Mouse (Mus musculus) heart, postnatal 0 days (tissue): ENCODE results near the gene Fam92b. TPM values are rescaled to one million over a fixed set of nuclear protein-coding genes. Genes with fewer than 3 reads are reported as not detected.
A peak's percentile ranks its signal among the peaks of the same experiment; 100 is the strongest.

Source experiments
- ATAC-seq: fragments of 200-750 bp; cut with Nextera tagmentation; 2 replicates; pipeline ENCODE4 v1.8.0; 2017; ENCODE audit warnings: low read depth, moderate number of reproducible peaks, moderate library complexity; ENCODE audit not compliant: insufficient read depth
- DNase-seq: peaks from one replicate; pipeline ENCODE4 v3.0.0-alpha.2; 2016; ENCODE audit warnings: low spot score
- H3K27ac ChIP-seq: fragments of 300-500 bp; sonication (generic); 2 replicates; pipeline ENCODE4 v1.5.1; 2014; ENCODE audit warnings: low read depth, mild to moderate bottlenecking
- H3K27me3 ChIP-seq: fragments of 300-500 bp; sonication (generic); 2 replicates; pipeline ENCODE4 v1.6.1; 2014; ENCODE audit warnings: low read length, mixed read lengths; ENCODE audit not compliant: control insufficient read depth, insufficient read depth
- H3K36me3 ChIP-seq: fragments of 300-500 bp; sonication (generic); replicated peaks from 2 replicates; pipeline ENCODE4 v1.6.1; 2014; ENCODE audit warnings: low read length, mixed read lengths; ENCODE audit not compliant: control insufficient read depth, insufficient read depth
- H3K4me1 ChIP-seq: fragments of 300-500 bp; sonication (generic); 2 replicates; pipeline ENCODE4 v1.6.1; 2014; ENCODE audit warnings: antibody characterized with exemption; ENCODE audit not compliant: control insufficient read depth, insufficient read depth
- H3K4me2 ChIP-seq: fragments of 300-500 bp; sonication (generic); 2 replicates; pipeline ENCODE4 v1.6.1; 2014; ENCODE audit warnings: low read depth, mild to moderate bottlenecking, low read length, moderate library complexity
- H3K4me3 ChIP-seq: fragments of 300-500 bp; sonication (generic); 2 replicates; pipeline ENCODE4 v1.5.1; 2014; ENCODE audit warnings: low read depth, low read length
- H3K9ac ChIP-seq: fragments of 300-500 bp; sonication (generic); replicated peaks from 2 replicates; pipeline ENCODE4 v1.6.1; 2014; ENCODE audit warnings: low read depth, low read length, mixed read lengths
- H3K9me3 ChIP-seq: fragments of 300-500 bp; sonication (generic); replicated peaks from 2 replicates; pipeline ENCODE4 v1.6.1; 2016; ENCODE audit warnings: low read length; ENCODE audit not compliant: control insufficient read depth
- CTCF ChIP-seq: IDR thresholded peaks from 2 replicates; pipeline ENCODE4 v1.5.1; 2016; ENCODE audit warnings: antibody characterized with exemption, control low read depth, low read depth
- EP300 ChIP-seq: IDR thresholded peaks from 2 replicates; pipeline ENCODE4 v1.6.1; 2016; ENCODE audit warnings: antibody characterized with exemption, low read depth
- WGBS: fragments of 180-500 bp; shearing (Covaris S2); extraction: QIAGEN DNeasy Blood & Tissue Kit; methylation state at CpG from one replicate; pipeline ENCODE4 v1.1.7; 2014; 5-methylcytosine and 5-hydroxymethylcytosine counted together
- polyA plus RNA-seq: library from polyadenylated mRNA; unstranded; fragments of >200 nt; fragmentation: Nextera tagmentation; extraction: Ambion mirVana; gene quantifications from 2 replicates; pipeline ENCODE4 v1.2.1, GENCODE M21; 2015
- total RNA-seq: library from RNA; depleted of rRNA; stranded (reverse); fragments of >200 nt; gene quantifications from 2 replicates; pipeline ENCODE4 v1.2.3, GENCODE M21; 2014; ENCODE audit warnings: low replicate concordance

Gene Fam92b
- total and polyA plus RNA-seq, 2 experiments from 2014 or later: not detected

GRCm38 (mm10) chr8:120201351-120201750, 24.1 kb upstream of the Fam92b start:
- Histone ChIP-seq H3K36me3 (no peaks in the 10 kb centered on the region), H3K9ac (no peak overlapping the region), H3K27ac (no peak overlapping the region), H3K4me2 (no peak overlapping the region), H3K4me1 (peaks cover 9% of the 10 kb centered on the region; the same call in 1 of the 2 replicates), H3K4me3 (no peak overlapping the region), H3K27me3 (no peaks in the 10 kb centered on the region), H3K9me3 (peaks cover 4% of the 10 kb centered on the region; the same call in 1 of the 2 replicates)
- ATAC-seq: no peak
- no peak for DNase-seq
- 83% methylated on average over 6 of the region's 6 CpGs for WGBS
- TF ChIP-seq EP300: no peak
- no peak for TF ChIP-seq CTCF

- Histone ChIP-seq H3K9ac (no peak overlapping the region), H3K27ac (no peak overlapping the region), H3K4me2 (no peak overlapping the region), H3K27me3 (no peaks in the 10 kb centered on the region), H3K4me1 (peaks cover 20% of the 10 kb centered on the region), H3K4me3 (no peak overlapping the region), H3K36me3 (no peaks in the 10 kb centered on the region), H3K9me3 (no peaks in the 10 kb centered on the region)
- TF ChIP-seq CTCF: no peak
- no peak for TF ChIP-seq EP300
- WGBS: 98% methylated on average over 5 of the region's 5 CpGs
- no peak for DNase-seq
- no peak for ATAC-seq
These were observed 14.9 kb upstream of the Fam92b start for GRCm38 (mm10) chr8:120192118-120192517.

GRCm38 (mm10) chr8:120191633-120192032, 14.4 kb upstream of the Fam92b start:
- WGBS: 53% methylated on average over 5 of the region's 5 CpGs
- ATAC-seq (no peak), DNase-seq (no peak)
- H3K4me3 ChIP-seq: no peak overlapping the region
- H3K27me3 ChIP-seq: no peaks in the 10 kb centered on the region
- no peaks in the 10 kb centered on the region for H3K36me3 ChIP-seq
- no peak for TF ChIP-seq EP300
- no peak for TF ChIP-seq CTCF
- peaks cover 20% of the 10 kb centered on the region for H3K4me1 ChIP-seq
- H3K27ac ChIP-seq: peak overlapping the region; percentile 89
- no peaks in the 10 kb centered on the region for H3K9me3 ChIP-seq
- no peak overlapping the region for H3K9ac ChIP-seq
- no peak overlapping the region for H3K4me2 ChIP-seq

- Histone ChIP-seq H3K4me1 (peaks cover 27% of the 10 kb centered on the region), H3K27ac (peak overlapping the region; percentile 89), H3K9me3 (no peaks in the 10 kb centered on the region), H3K4me3 (peak overlapping the region; percentile 6), H3K4me2 (peak overlapping the region; percentile 51), H3K36me3 (no peaks in the 10 kb centered on the region), H3K27me3 (no peaks in the 10 kb centered on the region), H3K9ac (no peak overlapping the region)
- ATAC-seq: peak; percentile 95
- peak; percentile 92 for TF ChIP-seq EP300
- TF ChIP-seq CTCF: no peak
- DNase-seq: peak; percentile 90
- WGBS: 11% methylated on average over 20 of the region's 20 CpGs
These were observed 13.6 kb upstream of the Fam92b start for GRCm38 (mm10) chr8:120190810-120191413.

- H3K4me3 ChIP-seq: no peak overlapping the region
- no peak overlapping the region for H3K9ac ChIP-seq
- H3K27ac ChIP-seq: no peak overlapping the region; the same call in 1 of the 2 replicates
- no peak for ATAC-seq
- DNase-seq: no peak
- H3K4me1 ChIP-seq: peaks cover 34% of the 10 kb centered on the region
- no peak overlapping the region for H3K4me2 ChIP-seq
- WGBS: 81% methylated on average over 17 of the region's 17 CpGs
- H3K9me3 ChIP-seq: no peaks in the 10 kb centered on the region
- no peaks in the 10 kb centered on the region for H3K27me3 ChIP-seq
- no peaks in the 10 kb centered on the region for H3K36me3 ChIP-seq
- TF ChIP-seq CTCF (no peak), EP300 (no peak)
These were observed 13.0 kb upstream of the Fam92b start for GRCm38 (mm10) chr8:120190107-120190809.
